Mouse (Mus musculus) E14TG2a.4 (cell line): ENCODE measurements around the gene Glis3.

Experiments
- H3K27me3 ChIP-seq: 2 replicates; pipeline ENCODE4 v1.6.1; 2014; ENCODE audit warnings: low read length, control low read depth; ENCODE audit not compliant: insufficient read depth
- H3K36me3 ChIP-seq: 2 replicates; pipeline ENCODE4 v1.6.1; 2014; ENCODE audit warnings: low read length, control low read depth; ENCODE audit not compliant: insufficient read depth
- H3K4me1 ChIP-seq: replicated peaks from 2 replicates; pipeline ENCODE4 v1.6.1; 2014; ENCODE audit warnings: low read depth, low read length, control low read depth
- H3K4me3 ChIP-seq: replicated peaks from 2 replicates; pipeline ENCODE4 v1.5.1; 2014; ENCODE audit warnings: mild to moderate bottlenecking, low read length
- H3K9me3 ChIP-seq: 2 replicates; pipeline ENCODE4 v1.6.1; 2014; ENCODE audit warnings: low read length, control low read depth
- CTCF ChIP-seq: conservative IDR thresholded peaks from 2 replicates; pipeline ENCODE4 v1.5.1; 2014; ENCODE audit warnings: low read length
- NANOG ChIP-seq: IDR thresholded peaks from 2 replicates; pipeline ENCODE4 v1.6.1; 2014; ENCODE audit warnings: borderline replicate concordance, low read length, mixed read lengths
- POU5F1 ChIP-seq: IDR thresholded peaks from 2 replicates; pipeline ENCODE4 v1.6.1; 2014; ENCODE audit warnings: low read length, borderline replicate concordance

Glis3 gene

DNA sequence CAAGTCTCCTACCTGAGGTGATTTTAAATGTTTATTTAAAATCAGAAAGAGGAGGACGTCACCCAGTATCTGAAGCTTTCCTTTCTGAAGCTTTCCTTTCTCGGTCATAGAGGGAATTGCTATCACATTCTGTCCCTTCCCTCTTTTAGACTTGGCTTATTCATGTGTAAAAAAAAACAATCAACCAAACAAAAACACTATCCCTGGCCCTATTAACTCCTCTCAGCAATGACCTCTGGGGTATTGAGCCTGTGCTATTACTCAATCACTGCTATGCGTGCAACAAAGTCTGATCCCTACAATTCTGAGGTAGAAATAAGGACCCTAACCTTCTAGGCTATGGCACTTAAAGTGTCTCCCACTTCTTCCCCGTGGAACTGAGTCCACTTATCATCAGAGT lies 311.7 kb downstream of the Glis3 start:
- Histone ChIP-seq H3K4me3 (no peak overlapping the region), H3K27me3 (no peaks in the 10 kb centered on the region), H3K36me3 (no peaks in the 10 kb centered on the region), H3K4me1 (peaks cover 8% of the 10 kb centered on the region; the same call in 1 of the 2 replicates), H3K9me3 (no peaks in the 10 kb centered on the region)
- TF ChIP-seq NANOG = peak; percentile 89; the same call in 1 of the 2 replicates
- TF ChIP-seq POU5F1 = no peak

DNA sequence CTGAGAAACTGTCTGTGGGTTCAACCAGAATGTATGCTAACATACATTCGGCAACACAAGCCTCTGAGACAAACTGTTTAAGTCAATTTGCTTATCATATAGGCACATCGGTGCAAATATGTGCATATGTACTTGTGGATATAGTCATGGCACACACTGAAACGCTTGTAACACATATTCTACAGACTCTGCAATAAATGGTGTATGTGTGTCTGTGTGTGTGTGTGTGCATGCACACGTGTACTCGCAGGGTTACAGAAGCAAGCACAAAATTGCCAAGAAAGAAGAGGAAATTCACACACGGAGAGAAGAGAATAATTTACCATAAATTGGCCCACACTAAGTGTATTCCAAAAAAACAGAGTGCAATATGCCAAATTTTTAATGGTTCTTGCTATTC lies 312.6 kb downstream of the Glis3 start:
- TF ChIP-seq POU5F1 (no peak), NANOG (no peak), CTCF (no peak)
- Histone ChIP-seq H3K36me3 (no peaks in the 10 kb centered on the region), H3K27me3 (no peaks in the 10 kb centered on the region), H3K4me3 (no peak overlapping the region), H3K9me3 (no peaks in the 10 kb centered on the region), H3K4me1 (peaks cover 8% of the 10 kb centered on the region; the same call in 1 of the 2 replicates)

DNA sequence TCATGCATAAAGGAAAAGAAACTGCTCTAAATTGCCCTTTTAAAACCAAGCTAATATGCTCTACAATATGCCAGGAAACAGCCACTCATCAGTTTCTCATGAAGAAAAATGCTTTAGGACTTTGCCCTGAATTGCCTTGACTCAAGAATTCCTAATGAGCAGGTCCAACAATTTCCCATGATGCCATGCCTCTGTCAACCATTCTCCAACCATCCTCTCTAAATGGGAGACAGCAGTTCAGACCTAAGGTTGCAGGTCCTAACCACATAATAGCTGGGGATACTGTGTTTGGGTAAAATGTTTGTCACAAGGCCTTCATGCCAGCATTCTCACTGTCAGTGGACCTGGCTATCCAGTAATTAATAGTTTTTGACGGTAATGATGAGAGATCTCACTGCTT lies 313.1 kb downstream of the Glis3 start:
- Histone ChIP-seq H3K4me1 (peaks cover 8% of the 10 kb centered on the region; the same call in 1 of the 2 replicates), H3K27me3 (no peaks in the 10 kb centered on the region), H3K4me3 (no peak overlapping the region), H3K9me3 (no peaks in the 10 kb centered on the region), H3K36me3 (no peaks in the 10 kb centered on the region)
- TF ChIP-seq NANOG = no peak
- TF ChIP-seq CTCF = no peak
- no peak for TF ChIP-seq POU5F1

DNA sequence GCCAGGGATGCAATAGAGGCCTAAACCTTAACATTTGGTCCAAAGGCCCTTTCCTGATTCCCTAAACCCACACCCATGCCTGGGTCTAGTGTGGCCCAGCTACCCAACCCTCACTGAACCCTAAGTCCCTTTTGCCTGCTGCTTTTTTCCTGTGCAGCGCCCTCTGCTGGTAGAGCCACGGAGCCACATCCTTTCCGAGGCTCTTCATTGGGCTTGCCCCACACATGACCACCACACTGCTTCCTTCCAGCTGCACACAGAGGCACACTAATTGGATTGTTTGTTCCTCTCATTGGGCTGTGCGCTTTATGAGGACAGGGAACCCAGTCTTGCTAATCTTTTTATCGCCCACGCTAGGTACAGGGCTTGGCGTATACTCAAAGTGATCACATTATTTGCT lies 314.0 kb downstream of the Glis3 start:
- TF ChIP-seq CTCF (peak; percentile 97), NANOG (no peak)
- Histone ChIP-seq H3K36me3 (no peaks in the 10 kb centered on the region), H3K4me1 (peaks cover 8% of the 10 kb centered on the region; the same call in 1 of the 2 replicates), H3K4me3 (no peak overlapping the region), H3K9me3 (no peaks in the 10 kb centered on the region), H3K27me3 (no peaks in the 10 kb centered on the region)

DNA sequence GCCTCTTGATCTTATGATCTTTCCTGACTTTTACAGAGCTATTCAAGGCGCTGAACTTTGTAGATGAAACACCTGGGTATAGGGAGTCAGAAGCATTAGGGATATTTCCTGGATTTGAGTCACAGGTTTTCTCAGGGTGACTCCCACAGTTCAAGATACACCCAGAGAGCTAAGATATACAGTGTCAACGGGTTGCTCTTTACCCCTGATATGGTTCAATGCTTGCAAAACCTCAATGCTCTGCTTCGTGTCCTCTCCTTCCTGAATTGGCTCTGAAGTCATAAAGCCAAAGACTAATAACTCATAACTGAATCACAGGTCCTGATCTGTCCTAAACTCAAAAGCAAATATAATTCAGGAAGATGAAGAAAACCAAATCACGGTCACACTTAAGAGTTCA lies 319.0 kb downstream of the Glis3 start:
- TF ChIP-seq POU5F1 = no peak
- no peak for TF ChIP-seq CTCF
- TF ChIP-seq NANOG = no peak
- H3K27me3 ChIP-seq = no peaks in the 10 kb centered on the region
- no peaks in the 10 kb centered on the region for H3K9me3 ChIP-seq
- no peaks in the 10 kb centered on the region for H3K36me3 ChIP-seq
- no peak overlapping the region for H3K4me3 ChIP-seq
- no peaks in the 10 kb centered on the region for H3K4me1 ChIP-seq

DNA sequence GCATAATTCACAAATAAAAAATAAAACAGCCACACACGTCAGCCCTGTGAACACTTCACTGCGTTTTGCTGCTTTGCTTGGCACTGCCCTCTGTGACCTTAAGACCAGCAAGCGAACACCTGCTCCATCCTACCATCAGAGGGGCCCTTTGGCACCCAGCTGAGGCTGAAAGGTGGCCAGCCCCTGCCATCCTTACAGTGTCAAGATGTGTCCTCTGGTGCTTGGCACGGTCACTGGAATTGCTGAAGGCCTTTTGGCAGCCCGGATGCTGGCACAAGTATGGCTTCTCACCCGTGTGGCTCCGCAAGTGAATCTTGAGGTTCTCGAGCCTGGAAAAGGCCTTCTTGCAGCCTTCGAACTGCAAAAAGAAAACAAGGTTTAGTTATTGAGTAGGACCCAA lies 322.3 kb downstream of the Glis3 start:
- Histone ChIP-seq H3K4me3 (no peak overlapping the region), H3K9me3 (no peaks in the 10 kb centered on the region), H3K36me3 (no peaks in the 10 kb centered on the region)

DNA sequence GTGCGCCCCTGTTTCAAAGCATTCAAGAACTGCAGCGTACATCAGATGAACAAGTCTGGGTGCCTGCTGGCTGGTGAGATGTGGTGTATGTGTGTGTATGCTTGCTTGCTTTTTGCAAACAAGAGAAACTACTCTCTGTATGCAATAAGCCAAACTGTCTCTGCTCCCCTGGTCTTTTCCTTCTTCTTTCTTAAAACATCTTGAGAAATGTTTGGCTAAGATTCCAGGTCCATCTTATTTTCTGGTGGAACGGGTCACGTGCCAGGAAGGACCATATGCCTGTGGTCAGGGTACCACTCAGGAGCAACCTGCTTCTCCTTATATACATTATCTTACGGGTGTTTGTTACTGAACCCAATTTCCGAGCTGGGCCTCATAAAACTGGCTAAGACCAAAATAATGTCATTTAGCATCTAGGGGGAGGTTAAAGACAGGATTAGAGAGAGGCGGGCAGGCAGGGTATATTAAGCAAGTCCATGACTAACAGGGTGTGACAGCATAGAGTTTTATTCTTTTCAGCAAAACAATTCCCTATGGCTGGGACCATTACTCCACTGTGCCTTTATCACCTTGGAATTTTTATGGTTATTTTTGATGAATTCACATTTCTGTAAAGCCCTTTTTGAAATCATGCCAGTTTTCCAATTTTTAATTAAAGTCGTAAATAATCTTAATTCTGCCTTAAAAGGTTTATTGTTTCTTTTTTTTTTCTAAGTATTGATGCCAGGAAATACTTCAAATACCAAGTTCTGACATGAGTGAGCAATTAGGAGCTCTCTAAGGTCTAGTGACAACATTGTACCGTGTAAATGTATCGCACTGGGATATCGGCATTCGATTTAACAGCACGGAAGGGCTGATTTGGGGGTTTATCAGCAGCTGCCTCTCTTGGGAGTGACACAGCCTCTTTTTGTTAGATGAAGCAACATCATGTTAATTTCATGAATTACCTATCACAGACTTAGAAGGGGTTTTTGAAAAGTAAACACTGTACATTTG lies 328.5 kb downstream of the Glis3 start:
- no peaks in the 10 kb centered on the region for H3K9me3 ChIP-seq
- no peaks in the 10 kb centered on the region for H3K36me3 ChIP-seq
- H3K4me3 ChIP-seq = no peak overlapping the region
- TF ChIP-seq CTCF (no peak), POU5F1 (no peak), NANOG (no peak)
- H3K4me1 ChIP-seq = no peaks in the 10 kb centered on the region
- no peaks in the 10 kb centered on the region for H3K27me3 ChIP-seq

More for the DNA sequence above, 322.3 kb downstream of the Glis3 start:
- no peaks in the 10 kb centered on the region for H3K4me1 ChIP-seq
- H3K27me3 ChIP-seq = no peaks in the 10 kb centered on the region
- no peak for TF ChIP-seq CTCF
- no peak for TF ChIP-seq NANOG
- no peak for TF ChIP-seq POU5F1

DNA sequence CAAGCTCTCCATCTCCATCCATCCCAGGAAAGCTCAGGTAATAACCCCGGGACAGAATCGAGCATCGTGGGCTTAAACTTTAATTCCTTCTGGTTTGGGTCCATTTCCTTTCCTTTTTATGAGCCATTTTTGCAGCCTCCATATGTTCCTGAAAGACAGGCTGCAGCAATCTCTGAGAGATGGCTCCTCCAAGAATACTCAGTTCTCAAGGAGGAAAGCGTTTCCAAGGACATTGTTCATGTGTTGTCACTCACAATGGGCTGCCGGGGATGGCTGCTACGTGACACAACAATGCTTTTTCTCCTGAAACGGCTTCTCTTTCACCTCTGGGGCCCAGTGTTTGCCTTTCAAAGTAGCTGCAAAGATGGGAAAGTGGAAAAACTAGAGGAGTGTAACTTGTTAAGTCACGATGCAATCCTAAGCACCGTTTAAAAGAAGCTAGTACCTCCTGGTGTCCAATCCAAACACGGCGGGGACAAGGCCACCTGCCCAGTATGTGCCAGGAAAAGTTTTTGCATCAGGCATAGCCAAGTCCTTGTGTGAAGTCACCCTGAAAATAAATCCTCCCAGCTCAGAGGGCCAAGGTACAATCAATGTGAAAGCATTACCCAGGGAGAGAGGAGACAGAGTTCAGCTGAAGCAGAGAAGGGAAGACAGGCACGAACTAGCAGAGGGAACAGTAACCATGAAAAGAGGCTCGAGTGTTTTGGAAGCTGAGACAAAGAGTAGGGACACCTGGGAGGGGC lies 332.6 kb downstream of the Glis3 start:
- H3K36me3 ChIP-seq = no peaks in the 10 kb centered on the region
- no peak for TF ChIP-seq POU5F1
- TF ChIP-seq NANOG = no peak
- TF ChIP-seq CTCF = no peak

More for the DNA sequence above, 332.6 kb downstream of the Glis3 start:
- no peaks in the 10 kb centered on the region for H3K27me3 ChIP-seq
- no peaks in the 10 kb centered on the region for H3K4me1 ChIP-seq
- H3K4me3 ChIP-seq = no peak overlapping the region
- no peaks in the 10 kb centered on the region for H3K9me3 ChIP-seq
